Mouse (Mus musculus) layer of hippocampus, postnatal 25 days (tissue): ENCODE measurements around the gene P2rx3. TPM values are rescaled to one million over a fixed set of nuclear protein-coding genes. Genes with fewer than 3 reads are reported as not detected.

ENCODE experiments used
- total RNA-seq, 2 experiments: library from RNA; stranded (reverse); gene quantifications; 2 replicates each; pipeline ENCODE4 v1.2.3; 2021

The P2rx3 gene
- total RNA-seq, 2 experiments from 2014 or later = 1.8 to 2.5 TPM

Other genes starting within 250 kb of the P2rx3 start
- gene Ube2l6, start 238.6 kb downstream of the P2rx3 start, total RNA-seq = 1 to 10 TPM; 3.9 to 4.3 TPM
- not detected for gene Smtnl1, start 214.8 kb downstream of the P2rx3 start, total RNA-seq
- 10 to 100 TPM; 58.0 to 60.3 TPM for gene Timm10, start 210.5 kb downstream of the P2rx3 start, total RNA-seq
- under 1 TPM; 0.30 to 0.35 TPM for gene Slc43a1, start 198.6 kb downstream of the P2rx3 start, total RNA-seq
- gene Rtn4rl2, start 150.8 kb downstream of the P2rx3 start, total RNA-seq = 10 to 100 TPM; 92.3 to 94.5 TPM
- gene Slc43a3, start 100.9 kb downstream of the P2rx3 start, total RNA-seq = under 1 TPM; 0.82 to 0.98 TPM
- not detected for gene Prg2, start 57.0 kb downstream of the P2rx3 start, total RNA-seq
- gene Prg3, start 49.2 kb downstream of the P2rx3 start, total RNA-seq = not detected
- gene Ssrp1, start 228 bp downstream of the P2rx3 start, total RNA-seq = 100 to 1,000 TPM; 108 to 111 TPM
- gene Tnks1bp1, start 10.6 kb upstream of the P2rx3 start, total RNA-seq = 100 to 1,000 TPM; 141 to 159 TPM
- gene Aplnr, start 98.8 kb upstream of the P2rx3 start, total RNA-seq = 1 to 10 TPM; 1.1 to 1.4 TPM
- 10 to 100 TPM; 15.0 to 19.1 TPM for gene Lrrc55, start 159.7 kb upstream of the P2rx3 start, total RNA-seq